In genomic region chr17:87300340-87300739, GRCm38 (mm10) we compare ENCODE assay signal across 23 mouse cellular contexts. TPM values are rescaled to one million over a fixed set of nuclear protein-coding genes. Genes with fewer than 3 reads are reported as not detected.
A peak's percentile ranks its signal among the peaks of the same experiment; 100 is the strongest.
DNase-seq lines count a peak whose midpoint lies in the region; ATAC-seq and TF ChIP-seq lines count a peak whose summit lies in the region.
"Had no signal": no experiment of that assay in that cellular context is flagged by ENCODE, and none has a peak within 500 bp of the region (broad histone marks: within the 10 kb centered on the region; RNA-seq: fewer than 3 reads in every experiment).

No protein-coding gene starts in this region.

- H3K4me1 ChIP-seq in CH12.LX (ENCODE audit: control insufficient read depth in 1 of 2, insufficient read depth in 2 of 2), result peaks cover 8 to 40% of the 10 kb centered on the region in 2 experiments
- peaks cover 48% of the 10 kb centered on the region for H3K4me1 ChIP-seq in kidney, adult 2 months (ENCODE audit: control insufficient read depth, insufficient read depth, low read length)
- H3K4me1 ChIP-seq: hindbrain, embryonic 12.5 days; hindbrain, embryonic 15.5 days had no signal

- no peak overlapping the region for H3K4me2 ChIP-seq in CH12.LX (ENCODE audit: insufficient read depth, low read depth, poor library complexity, severe bottlenecking)
- H3K4me2 ChIP-seq: embryonic facial prominence, embryonic 12.5 days; embryonic facial prominence, embryonic 15.5 days; heart, embryonic 11.5 days; hindbrain, embryonic 12.5 days; hindbrain, embryonic 15.5 days had no signal

- H3K79me2 ChIP-seq in CH12.LX (replicated peaks; ENCODE audit: control insufficient read depth, extremely low read depth, insufficient read depth, poor library complexity, severe bottlenecking), result no peaks in the 10 kb centered on the region

- in situ Hi-C loops in CH12.LX (cut with MboI; ENCODE audit: low pct_ligation_motif_present, low pct_unique_long_range_greater_than_20kb, low sequenced_read_pairs), result no loop called here

- 89% methylated on average over 10 of the region's 10 CpGs for WGBS in kidney, adult 2 months

- no peaks in the 10 kb centered on the region for H3K9me3 ChIP-seq in CH12.LX (replicated peaks; ENCODE audit: low read length)
- H3K9me3 ChIP-seq: embryonic facial prominence, embryonic 12.5 days; embryonic facial prominence, embryonic 15.5 days; hindbrain, embryonic 12.5 days; hindbrain, embryonic 15.5 days had no signal

- TF ChIP-seq CTCF in CH12.LX (conservative IDR thresholded peaks at IDR 0.05 in 1 of 2, IDR thresholded peaks at IDR 0.05 in 1 of 2; ENCODE audit: low read depth in 2 of 2, low read length in 2 of 2), result no peak
- no peak for TF ChIP-seq CTCF in kidney, adult 2 months (conservative IDR thresholded peaks at IDR 0.05; ENCODE audit: insufficient read depth, insufficient read length, low read depth, low read length)

- dilution Hi-C loops in CH12.LX (cut with MboI; ENCODE audit: extremely low pct_ligation_motif_present, extremely low pct_unique_long_range_greater_than_20kb, low sequenced_read_pairs), result no loop called here

- no peak overlapping the region for H3K27ac ChIP-seq in CH12.LX (ENCODE audit: insufficient read depth, low read depth)
- no peak overlapping the region for H3K27ac ChIP-seq in kidney, adult 2 months (ENCODE audit: insufficient read depth, low read depth, low read length)
- H3K27ac ChIP-seq: embryonic facial prominence, embryonic 12.5 days; embryonic facial prominence, embryonic 15.5 days; gastrocnemius, adult 2 months; hindbrain, embryonic 12.5 days; hindbrain, embryonic 15.5 days had no signal

- no peaks in the 10 kb centered on the region for H3K27me3 ChIP-seq in CH12.LX (replicated peaks)
- H3K27me3 ChIP-seq in splenic B cell, adult 2 months (ENCODE audit: control insufficient read depth, insufficient read depth, low read length, poor library complexity, severe bottlenecking), result no peaks in the 10 kb centered on the region
- no peaks in the 10 kb centered on the region for H3K27me3 ChIP-seq in kidney, adult 2 months (replicated peaks; ENCODE audit: control insufficient read depth, insufficient read depth, low read length)
- H3K27me3 ChIP-seq: embryonic facial prominence, embryonic 12.5 days; embryonic facial prominence, embryonic 15.5 days; hindbrain, embryonic 12.5 days; hindbrain, embryonic 15.5 days had no signal

- peak; percentile 32 for DNase-seq in CD4-positive, CD25-positive, alpha-beta regulatory T cell, adult 2 months (ENCODE audit: low read depth, low spot score)
- DNase-seq in A20 (ENCODE audit: low read depth, low spot score), result peak; percentile 42
- peak; percentile 40 for DNase-seq in CH12.LX (ENCODE audit: extremely low read depth)
- DNase-seq in splenic B cell, adult 2 months (ENCODE audit: low read depth, low spot score), result peak; percentile 49
- no peak for DNase-seq in kidney, adult 2 months
- DNase-seq in cerebellum, postnatal 36 days, result no peak
- DNase-seq: adrenal gland, adult 8-10 months; adrenal gland, postnatal 25 days; cerebellum, adult 18-20 months; cerebellum, adult 9-10 months; cerebellum, postnatal 14 days; forebrain, postnatal 0 days; gastrocnemius, adult 2 months; gastrocnemius, postnatal 14 days; heart, adult 11 months had no signal

- TF ChIP-seq POLR2A in CH12.LX (IDR thresholded peaks at IDR 0.05; ENCODE audit: low read depth, low read length), result no peak
- no peak for TF ChIP-seq POLR2A in kidney, adult 2 months (IDR thresholded peaks at IDR 0.05; ENCODE audit: low read depth, low read length)

- no peak for ATAC-seq in CD4-positive, CD25-positive, alpha-beta regulatory T cell, adult 4 months
- ATAC-seq: activated CD4-positive, CD25-positive, alpha-beta regulatory T cell, adult 4 months; forebrain, embryonic 14.5 days; forebrain, postnatal 0 days had no signal

- no peak overlapping the region for H3K9ac ChIP-seq in CH12.LX (ENCODE audit: insufficient read depth, low read depth)
- H3K9ac ChIP-seq: embryonic facial prominence, embryonic 12.5 days; embryonic facial prominence, embryonic 15.5 days; forebrain, postnatal 0 days; hindbrain, embryonic 12.5 days; hindbrain, embryonic 15.5 days had no signal

- TF ChIP-seq EP300 in CH12.LX (IDR thresholded peaks at IDR 0.05; ENCODE audit: low read length), result no peak

- no peak for TF ChIP-seq RAD21 in CH12.LX (IDR thresholded peaks at IDR 0.05; ENCODE audit: low read depth, low read length)

- H3K36me3 ChIP-seq in CH12.LX (replicated peaks in 1 of 2; ENCODE audit: control insufficient read depth in 1 of 2, insufficient read depth in 1 of 2, low read length in 1 of 2), result peaks cover 0 to 34% of the 10 kb centered on the region in 2 experiments
- H3K36me3 ChIP-seq in splenic B cell, adult 2 months (ENCODE audit: control insufficient read depth, insufficient read depth, low read length, poor library complexity, severe bottlenecking), result peaks cover 3% of the 10 kb centered on the region
- H3K36me3 ChIP-seq in kidney, adult 2 months (ENCODE audit: control insufficient read depth, insufficient read depth, low read length), result no peaks in the 10 kb centered on the region
- H3K36me3 ChIP-seq: embryonic facial prominence, embryonic 12.5 days; embryonic facial prominence, embryonic 15.5 days; hindbrain, embryonic 12.5 days; hindbrain, embryonic 15.5 days had no signal

- no peak overlapping the region for H3K4me3 ChIP-seq in CH12.LX (replicated peaks in 1 of 3; ENCODE audit: low read depth in 2 of 3, low read length in 2 of 3, poor library complexity in 1 of 3)
- no peak overlapping the region for H3K4me3 ChIP-seq in kidney, adult 2 months (ENCODE audit: insufficient read depth, low read depth, low read length)
- H3K4me3 ChIP-seq: embryonic facial prominence, embryonic 12.5 days; embryonic facial prominence, embryonic 15.5 days; gastrocnemius, adult 2 months; hindbrain, embryonic 12.5 days; hindbrain, embryonic 15.5 days had no signal

TF ChIP-seq in CH12.LX, 34 proteins besides CTCF, POLR2A, EP300 and RAD21:
- TF ChIP-seq IRF4 (IDR thresholded peaks at IDR 0.05; ENCODE audit: low read depth, low read length), result peak; percentile 49; the same call in 1 of the 2 replicates
- TF ChIP-seq MXI1 (IDR thresholded peaks at IDR 0.05; ENCODE audit: low read depth, low read length), result no peak

RNA-seq across cellular contexts. Expression of gene Ttc7, which starts 17.7 kb away (rescaled TPM):
- polyA plus RNA-seq in CD4-positive, CD25-positive, alpha-beta regulatory T cell, adult 4 months (2017; shearing (Covaris generic)), result 10 to 100 TPM; 13.5 to 19.3 TPM
- total RNA-seq in CH12.LX (2012; rRNA removed), result 11.2 and 12.8 TPM in 2 replicates
- total RNA-seq in CH12.LX (2014; rRNA removed), result 5.8 and 6.2 TPM in 2 replicates
- 16.0 and 16.4 TPM in 2 replicates for polyA plus RNA-seq in CH12.LX (2012; ENCODE audit: insufficient read length, low read depth)
- polyA plus RNA-seq in kidney, adult 2 months (2012; rRNA removed), result 68.6 and 81.9 TPM in 2 replicates

RNA-seq across cellular contexts. Expression of gene Mcfd2, which starts 34.6 kb away (rescaled TPM):
- polyA plus RNA-seq in CD4-positive, CD25-positive, alpha-beta regulatory T cell, adult 4 months (2017; shearing (Covaris generic)), result 10 to 100 TPM; 34.0 to 43.8 TPM
- total RNA-seq in CH12.LX (2012; rRNA removed), result 39.1 and 42.5 TPM in 2 replicates
- total RNA-seq in CH12.LX (2014; rRNA removed), result 39.1 and 41.9 TPM in 2 replicates
- 24.7 and 26.0 TPM in 2 replicates for polyA plus RNA-seq in CH12.LX (2012; ENCODE audit: insufficient read length, low read depth)
- polyA plus RNA-seq in kidney, adult 2 months (2012; rRNA removed), result 159 and 170 TPM in 2 replicates

Comparison
In these comparisons a context has a peak if more than half of its experiments do, and no peak if none do; other contexts are left out.
1. DNase-seq: peak in CD4-positive, CD25-positive, alpha-beta regulatory T cell, adult 2 months (single experiment), A20 (single experiment), CH12.LX (single experiment) and splenic B cell, adult 2 months (single experiment); none in kidney, adult 2 months (single experiment) and cerebellum, postnatal 36 days (0 of 2).